Mouse (Mus musculus): ENCODE results near the gene Cyb5d1.

Gene Cyb5d1

DNA sequence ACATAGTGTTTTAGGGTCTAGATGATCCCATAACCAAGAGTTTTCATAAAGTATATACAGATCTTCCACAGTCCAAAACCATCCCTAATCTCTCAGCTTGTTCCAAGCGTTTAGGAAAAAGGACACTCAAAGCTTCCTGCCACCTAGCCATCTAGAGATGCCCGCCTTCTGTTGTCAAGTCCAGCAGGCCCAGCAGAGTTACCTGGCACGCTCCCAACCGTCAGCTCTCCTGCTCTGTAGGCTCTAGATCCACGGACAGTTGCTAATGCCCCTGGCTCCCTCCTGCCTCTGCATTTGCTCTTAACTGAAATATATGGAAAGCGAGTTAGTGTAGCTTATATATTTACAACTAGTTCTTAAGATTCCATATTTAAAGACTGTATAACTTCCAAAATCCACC, 14.1 kb downstream of the Cyb5d1 start:
- TF ChIP-seq GATA4 (IDR thresholded peaks at IDR 0.05; ENCODE audit: insufficient replicate concordance, low read length): no peak

DNA sequence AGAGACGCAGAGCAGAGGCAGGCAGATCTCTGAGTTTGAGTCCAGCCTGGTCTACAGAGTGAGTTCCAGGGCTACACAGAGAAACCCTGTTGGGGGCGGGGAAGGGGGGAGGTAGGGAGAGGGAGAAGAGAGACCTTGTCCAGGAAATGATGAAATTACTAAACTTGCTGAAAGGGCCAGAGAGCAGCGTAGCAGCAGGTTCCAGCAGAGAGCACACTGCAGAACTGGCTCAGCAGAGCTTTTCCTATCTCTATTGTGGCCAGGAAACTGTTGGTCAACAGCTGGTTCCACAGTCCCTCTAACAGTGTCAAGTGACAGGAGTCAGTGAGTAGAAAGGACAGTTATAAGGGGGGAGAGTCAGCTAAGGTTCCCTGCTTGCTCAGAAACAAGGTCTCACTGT, 15.8 kb downstream of the Cyb5d1 start:
- no peak for TF ChIP-seq GATA4 (IDR thresholded peaks at IDR 0.05; ENCODE audit: insufficient replicate concordance, low read length)

GRCm38 (mm10) chr11:69377766-69378165, 17.7 kb downstream of the Cyb5d1 start:
- TF ChIP-seq GATA4 (IDR thresholded peaks at IDR 0.05; ENCODE audit: insufficient replicate concordance, low read length): no peak

DNA sequence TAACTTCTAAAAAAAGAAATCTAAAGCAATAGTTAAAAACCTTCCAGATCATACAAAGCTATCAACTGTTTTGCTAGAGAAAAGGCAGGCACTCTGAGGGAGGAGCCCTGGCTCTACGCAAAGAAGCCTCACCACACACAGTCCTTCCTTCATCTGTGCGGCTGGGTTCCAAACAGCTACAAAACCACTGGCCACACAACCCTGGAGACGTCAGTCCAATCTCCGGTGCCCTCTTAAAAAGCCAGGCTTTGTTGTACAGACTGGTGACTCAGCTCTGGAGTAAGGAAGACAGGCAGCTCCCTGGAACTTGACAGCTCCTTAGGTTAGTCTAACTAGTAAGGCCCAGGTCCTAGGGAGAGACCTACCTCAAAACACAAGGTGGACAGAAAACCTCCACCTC, 19.8 kb downstream of the Cyb5d1 start:
- TF ChIP-seq GATA4 (IDR thresholded peaks at IDR 0.05; ENCODE audit: insufficient replicate concordance, low read length): no peak

DNA sequence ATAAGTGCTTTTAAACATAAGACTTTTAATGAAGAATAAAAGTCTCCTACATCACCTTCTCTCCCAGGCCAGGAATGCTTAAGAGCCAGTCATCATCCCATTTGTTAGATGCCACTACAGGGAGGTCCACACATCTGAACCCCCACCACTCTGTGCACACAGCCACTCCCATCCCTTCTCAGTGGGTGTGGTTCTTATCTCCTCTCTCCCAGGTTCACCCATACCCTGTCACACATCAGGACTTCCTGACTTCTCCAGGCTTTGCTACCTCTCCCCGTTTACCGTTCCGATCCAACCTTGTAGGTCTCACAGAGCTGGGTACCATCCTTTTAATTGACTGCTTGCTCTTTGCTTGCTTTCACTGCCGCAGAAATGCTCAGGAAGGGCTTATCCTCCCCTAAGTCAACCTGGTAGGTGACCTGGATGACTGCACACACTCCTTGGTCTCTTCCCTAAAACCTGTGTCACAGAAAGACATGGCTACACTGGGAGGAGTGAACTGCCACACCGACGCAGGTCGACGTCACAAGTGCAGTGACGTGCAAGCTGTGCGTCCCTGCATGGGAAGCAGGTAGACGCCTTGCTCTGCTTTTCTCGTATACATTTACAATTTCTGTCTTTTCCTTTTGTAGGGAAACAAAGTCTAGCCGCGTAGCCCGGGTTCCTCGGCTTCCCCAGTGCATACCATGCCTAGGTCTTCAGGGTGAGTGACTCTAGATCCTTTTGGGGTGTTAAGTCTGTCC, 22.0 kb downstream of the Cyb5d1 start:
- no peak for TF ChIP-seq GATA4 (IDR thresholded peaks at IDR 0.05; ENCODE audit: insufficient replicate concordance, low read length)

DNA sequence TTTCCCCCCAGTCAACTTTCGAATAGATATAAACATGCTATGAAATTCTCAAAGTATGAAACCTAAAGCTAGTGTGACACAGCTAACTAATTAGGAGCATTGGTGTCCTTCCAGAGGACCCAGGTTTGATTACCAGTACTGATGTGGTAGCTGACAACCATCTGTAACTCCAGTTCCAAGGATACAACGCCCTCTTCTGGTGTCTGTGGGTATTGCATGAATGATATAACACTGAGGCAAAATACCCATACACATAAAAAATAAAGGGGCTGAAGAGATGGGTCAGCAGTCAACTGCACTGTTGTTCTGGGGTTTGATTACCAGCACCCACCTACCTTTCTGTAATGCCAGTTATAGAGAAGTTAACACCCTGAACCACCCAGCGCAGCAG, 22.7 kb downstream of the Cyb5d1 start:
- no peak for TF ChIP-seq GATA4 (IDR thresholded peaks at IDR 0.05; ENCODE audit: insufficient replicate concordance, low read length)

GRCm38 (mm10) chr11:69372056-69372779, 23.2 kb downstream of the Cyb5d1 start:
- TF ChIP-seq GATA4 (IDR thresholded peaks at IDR 0.05; ENCODE audit: insufficient replicate concordance, low read length): no peak

GRCm38 (mm10) chr11:69371601-69372000, 23.8 kb downstream of the Cyb5d1 start:
- no peak for TF ChIP-seq GATA4 (IDR thresholded peaks at IDR 0.05; ENCODE audit: insufficient replicate concordance, low read length)

GRCm38 (mm10) chr11:69370817-69371215, 24.6 kb downstream of the Cyb5d1 start:
- no peak for TF ChIP-seq GATA4 (IDR thresholded peaks at IDR 0.05; ENCODE audit: insufficient replicate concordance, low read length)

DNA sequence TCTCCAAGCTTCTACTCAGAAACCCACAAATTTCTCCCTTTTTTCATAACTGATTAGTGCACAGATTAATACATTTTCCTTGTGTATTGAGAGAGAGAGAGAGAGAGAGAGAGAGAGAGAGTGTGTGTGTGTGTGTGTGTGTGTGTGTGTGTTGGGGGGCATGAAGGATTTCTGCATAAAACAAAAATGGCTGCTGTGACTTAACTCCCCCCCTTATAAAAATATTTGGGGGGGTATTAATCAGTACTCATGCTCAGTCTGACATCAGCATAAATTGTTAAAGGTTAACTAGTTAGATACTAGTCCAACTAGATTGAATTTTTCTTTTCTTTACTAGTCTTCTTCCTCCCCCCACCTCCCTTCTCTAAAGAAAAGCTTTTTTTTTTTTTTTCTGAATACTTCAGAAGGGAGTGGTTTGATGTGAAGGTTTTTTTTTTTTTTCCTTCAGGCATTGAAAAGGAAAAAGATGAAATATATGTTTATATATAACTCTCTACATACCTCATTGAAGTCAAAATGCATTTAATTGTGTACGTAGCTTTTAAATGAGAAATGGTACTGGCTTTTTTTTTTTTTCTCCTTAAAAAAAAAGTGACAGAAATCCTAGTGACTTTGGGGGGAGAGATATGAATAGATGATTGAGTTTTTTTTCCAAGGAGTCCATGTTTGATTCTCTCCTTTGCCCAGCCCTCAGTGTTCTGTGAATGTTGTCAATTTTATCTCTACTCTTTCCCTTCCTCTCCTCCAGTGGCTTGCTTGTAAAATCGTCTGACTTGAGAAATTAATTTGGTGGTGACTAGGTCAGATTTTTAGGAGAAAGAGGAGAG, 25.2 kb downstream of the Cyb5d1 start:
- no peak for TF ChIP-seq GATA4 (IDR thresholded peaks at IDR 0.05; ENCODE audit: insufficient replicate concordance, low read length)

GRCm38 (mm10) chr11:69369215-69369989, 26.0 kb downstream of the Cyb5d1 start, which contains the start of gene Chd3:
TSS of gene Chd3 (minus strand) at chr11:69369406.
- TF ChIP-seq GATA4 (IDR thresholded peaks at IDR 0.05; ENCODE audit: insufficient replicate concordance, low read length): no peak

- TF ChIP-seq GATA4 (IDR thresholded peaks at IDR 0.05; ENCODE audit: insufficient replicate concordance, low read length): no peak
These were observed 26.8 kb downstream of the Cyb5d1 start for GRCm38 (mm10) chr11:69368356-69369214.

GRCm38 (mm10) chr11:69367616-69368355, 27.6 kb downstream of the Cyb5d1 start:
- no peak for TF ChIP-seq GATA4 (IDR thresholded peaks at IDR 0.05; ENCODE audit: insufficient replicate concordance, low read length)
